Mouse (Mus musculus) forebrain, embryonic 12.5 days (tissue): ENCODE data around the gene C1s1. TPM values are rescaled to one million over a fixed set of nuclear protein-coding genes. Genes with fewer than 3 reads are reported as not detected.
"Not testable (repeated sequence)": the region's sequence is repeated elsewhere in the genome, so short reads cannot be mapped to it uniquely, and the experiment has no call there.

ENCODE experiments used
- ATAC-seq: fragments of 200-750 bp; cut with Nextera tagmentation; 2 replicates; pipeline ENCODE4 v1.8.0; 2017; ENCODE audit warnings: moderate TSS enrichment; ENCODE audit not compliant: low FRiP score
- H3K27ac ChIP-seq: fragments of 300-500 bp; sonication (generic); 2 replicates; pipeline ENCODE4 v1.5.1; 2016; ENCODE audit warnings: mild to moderate bottlenecking
- H3K27me3 ChIP-seq: fragments of 300-500 bp; sonication (generic); 2 replicates; pipeline ENCODE4 v1.6.1; 2016; ENCODE audit warnings: mild to moderate bottlenecking
- H3K36me3 ChIP-seq: fragments of 300-500 bp; sonication (generic); replicated peaks from 2 replicates; pipeline ENCODE4 v1.6.1; 2016; ENCODE audit warnings: mild to moderate bottlenecking
- H3K4me1 ChIP-seq: fragments of 300-500 bp; sonication (generic); 2 replicates; pipeline ENCODE4 v1.6.1; 2016
- H3K4me2 ChIP-seq: fragments of 300-500 bp; sonication (generic); 2 replicates; pipeline ENCODE4 v1.6.1; 2016; ENCODE audit warnings: mild to moderate bottlenecking, moderate library complexity
- H3K4me3 ChIP-seq: fragments of 300-500 bp; sonication (generic); replicated peaks from 2 replicates; pipeline ENCODE4 v1.5.1; 2016; ENCODE audit warnings: mild to moderate bottlenecking
- H3K9ac ChIP-seq: fragments of 300-500 bp; sonication (generic); 2 replicates; pipeline ENCODE4 v1.6.1; 2016; ENCODE audit warnings: mild to moderate bottlenecking
- H3K9me3 ChIP-seq: fragments of 300-500 bp; sonication (generic); 2 replicates; pipeline ENCODE4 v1.6.1; 2016
- WGBS: fragments of 180-500 bp; shearing (Covaris S2); methylation state at CpG from one replicate; pipeline ENCODE4 v1.1.7; 2016; 5-methylcytosine and 5-hydroxymethylcytosine counted together
- polyA plus RNA-seq: library from polyadenylated mRNA; unstranded; fragments of >200 nt; fragmentation: Nextera tagmentation; extraction: Ambion mirVana; gene quantifications from 2 replicates; pipeline ENCODE4 v1.2.1, GENCODE M21; 2016

C1s1 gene
- 0.18 and 0.28 TPM in 2 replicates for polyA plus RNA-seq

DNA sequence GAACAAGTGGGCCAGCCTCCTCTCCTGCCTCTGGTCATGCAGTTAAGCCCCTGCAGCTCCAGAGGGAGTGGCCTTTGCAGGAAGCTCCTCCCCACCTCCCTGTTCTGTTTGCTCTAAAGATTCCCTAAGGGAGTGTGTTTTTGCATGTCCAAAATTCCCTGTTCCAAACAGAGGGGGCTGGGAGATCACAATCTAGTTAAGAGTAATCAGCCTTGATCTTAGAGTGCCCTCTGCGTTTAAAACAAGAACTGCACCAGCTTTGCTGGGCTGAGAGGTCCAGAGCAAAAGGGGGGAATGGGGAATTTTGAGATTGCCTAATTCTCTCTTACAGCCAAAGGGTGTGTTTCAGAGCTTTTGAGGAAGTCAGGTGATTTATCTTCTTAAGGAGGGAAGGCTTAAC, at the start of gene C1s1:
Gene C1s1, minus strand, starts transcription at position 76 of the 400 bp plus-strand sequence.
- not testable (repeated sequence) for H3K27ac ChIP-seq, H3K4me1 ChIP-seq, ATAC-seq, H3K9me3 ChIP-seq, H3K4me3 ChIP-seq, H3K4me2 ChIP-seq, H3K9ac ChIP-seq, H3K27me3 ChIP-seq, H3K36me3 ChIP-seq
- WGBS = 10% methylated on average over 1 of the region's 1 CpGs

DNA sequence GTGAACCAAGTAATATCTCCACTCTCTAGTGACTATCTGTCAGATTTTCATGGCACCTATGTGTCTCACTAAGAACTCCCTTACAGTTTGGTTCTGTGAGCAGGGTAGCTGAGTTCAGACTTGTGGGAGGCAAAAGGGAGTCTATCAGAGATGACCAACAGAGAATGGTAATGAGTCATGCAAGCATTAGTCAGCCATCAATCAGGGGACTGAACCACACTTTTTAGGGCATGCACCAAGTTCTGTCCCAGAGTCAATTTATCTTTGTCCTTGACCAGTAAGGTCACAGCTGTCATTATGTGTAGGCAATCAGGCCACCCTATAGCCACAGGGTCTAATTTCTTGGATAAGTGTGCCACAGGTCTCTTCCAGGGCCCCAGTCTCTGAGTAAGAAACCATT, 46.6 kb upstream of the C1s1 start:
- Histone ChIP-seq H3K27me3 (no peaks in the 10 kb centered on the region), H3K27ac (no peak overlapping the region), H3K36me3 (no peaks in the 10 kb centered on the region), H3K4me2 (no peak overlapping the region), H3K9me3 (no peaks in the 10 kb centered on the region), H3K9ac (no peak overlapping the region), H3K4me1 (no peaks in the 10 kb centered on the region), H3K4me3 (no peak overlapping the region)
- no peak for ATAC-seq

DNA sequence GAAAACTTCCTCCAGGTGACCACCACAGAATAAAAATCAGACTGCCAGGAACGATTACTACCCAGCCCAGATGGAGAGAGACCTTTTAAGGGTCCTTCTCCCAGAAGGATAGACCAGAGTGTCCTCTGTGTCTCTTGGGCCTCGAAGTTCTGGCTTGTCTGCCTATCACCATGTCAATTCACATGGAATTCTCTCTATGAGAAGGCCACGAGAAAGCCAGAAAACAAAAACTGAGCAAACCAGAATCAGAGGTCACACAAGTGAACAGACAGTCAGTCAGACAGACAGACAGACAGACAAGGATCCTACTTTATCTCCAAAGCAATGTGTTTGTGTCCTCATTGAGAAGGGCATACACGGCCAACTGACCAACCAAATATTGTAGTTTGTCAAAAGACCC, 44.1 kb upstream of the C1s1 start:
- WGBS = 73% methylated on average over 4 of the region's 4 CpGs

DNA sequence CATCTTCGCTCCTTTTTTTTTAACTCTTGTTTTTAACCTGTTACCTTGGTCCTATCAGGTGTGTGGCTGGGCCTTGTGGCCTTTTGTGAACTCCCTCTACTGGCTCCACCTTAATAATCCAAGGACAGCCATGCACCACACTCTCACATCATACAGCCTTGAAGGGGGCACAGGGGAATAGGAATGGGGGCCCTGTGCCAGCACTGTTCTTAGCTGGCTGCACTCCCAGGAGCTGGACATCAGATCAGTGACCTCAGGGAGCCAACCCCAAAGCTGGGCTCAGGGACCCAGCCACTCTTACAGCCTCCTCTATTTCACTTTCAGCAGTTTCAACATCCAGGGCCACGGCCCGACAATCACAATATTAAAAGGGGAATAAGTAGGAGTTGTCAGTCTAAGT, 43.6 kb upstream of the C1s1 start:
- no peak overlapping the region for H3K4me2 ChIP-seq
- no peak overlapping the region for H3K4me3 ChIP-seq
- 87% methylated on average over 3 of the region's 3 CpGs for WGBS
- no peaks in the 10 kb centered on the region for H3K4me1 ChIP-seq
- no peaks in the 10 kb centered on the region for H3K36me3 ChIP-seq
- H3K27me3 ChIP-seq = no peaks in the 10 kb centered on the region
- H3K9me3 ChIP-seq = no peaks in the 10 kb centered on the region
- no peak overlapping the region for H3K9ac ChIP-seq
- no peak overlapping the region for H3K27ac ChIP-seq
- no peak for ATAC-seq

More for the DNA sequence above, 44.1 kb upstream of the C1s1 start:
- Histone ChIP-seq H3K9ac (no peak overlapping the region), H3K27me3 (no peaks in the 10 kb centered on the region), H3K4me3 (no peak overlapping the region), H3K27ac (no peak overlapping the region), H3K4me1 (no peaks in the 10 kb centered on the region), H3K36me3 (no peaks in the 10 kb centered on the region), H3K9me3 (no peaks in the 10 kb centered on the region), H3K4me2 (no peak overlapping the region)
- ATAC-seq = no peak

DNA sequence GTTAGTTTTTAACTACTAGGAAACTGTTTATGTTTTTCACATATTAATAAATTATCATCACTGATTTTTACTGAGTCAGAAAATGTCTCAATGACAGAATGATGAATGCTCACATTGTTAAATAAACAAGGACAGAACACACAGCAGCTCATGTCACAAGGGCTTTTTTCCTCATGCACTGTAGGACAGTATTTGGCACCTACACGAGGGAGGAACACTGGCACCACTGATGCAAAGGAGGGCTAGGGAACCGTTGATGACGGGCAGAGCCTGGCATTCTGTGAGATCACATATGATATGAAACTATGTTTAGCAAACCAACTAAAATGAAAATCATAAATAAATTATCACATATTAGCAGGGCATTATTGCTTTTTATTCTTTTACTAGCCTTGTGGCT, 42.8 kb upstream of the C1s1 start:
- Histone ChIP-seq H3K4me1 (no peaks in the 10 kb centered on the region), H3K4me2 (no peak overlapping the region), H3K9ac (no peak overlapping the region), H3K4me3 (no peak overlapping the region), H3K27ac (no peak overlapping the region), H3K36me3 (no peaks in the 10 kb centered on the region), H3K9me3 (no peaks in the 10 kb centered on the region), H3K27me3 (no peaks in the 10 kb centered on the region)
- 84% methylated on average over 3 of the region's 3 CpGs for WGBS
- ATAC-seq = no peak

DNA sequence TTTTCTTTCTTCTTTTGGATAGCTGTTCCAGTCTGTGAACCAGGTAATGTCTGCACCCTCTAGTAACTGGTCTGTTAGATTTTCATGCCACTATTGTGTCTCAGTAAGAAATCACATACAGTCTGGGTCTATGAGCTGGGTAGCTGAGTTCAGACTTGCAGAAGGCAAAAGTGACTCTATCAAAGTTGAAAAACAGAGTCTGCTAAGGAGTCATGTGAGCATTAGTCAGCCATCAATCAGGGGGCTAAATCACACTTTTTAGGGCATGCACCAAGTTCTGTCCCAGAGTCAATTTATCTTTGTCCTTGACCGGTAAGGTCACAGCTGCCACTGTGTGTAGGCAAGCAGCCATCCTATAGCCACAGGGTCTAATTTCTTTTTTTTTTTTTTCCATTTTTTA, 40.1 kb upstream of the C1s1 start:
- Histone ChIP-seq H3K4me3 (no peak overlapping the region), H3K27ac (no peak overlapping the region), H3K27me3 (no peaks in the 10 kb centered on the region), H3K4me2 (no peak overlapping the region), H3K9me3 (no peaks in the 10 kb centered on the region), H3K4me1 (no peaks in the 10 kb centered on the region), H3K36me3 (no peaks in the 10 kb centered on the region), H3K9ac (no peak overlapping the region)
- no peak for ATAC-seq
- 88% methylated on average over 1 of the region's 1 CpGs for WGBS

DNA sequence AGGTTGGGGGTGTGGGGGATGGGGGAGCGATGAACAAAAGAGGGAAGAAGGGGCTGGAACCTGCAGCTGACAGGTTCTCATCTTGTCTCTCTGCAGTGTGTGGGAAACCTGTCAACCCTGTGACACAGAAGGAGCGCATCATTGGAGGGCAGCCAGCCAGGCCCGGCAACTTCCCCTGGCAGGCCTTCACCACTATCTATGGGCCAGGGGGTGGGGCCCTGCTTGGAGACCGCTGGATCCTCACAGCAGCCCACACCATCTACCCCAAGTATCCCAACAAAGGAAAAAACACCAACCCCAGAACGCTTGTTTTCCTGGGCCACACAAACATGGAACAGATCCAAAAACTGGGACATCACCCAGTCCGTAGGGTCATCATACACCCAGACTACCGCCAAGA, 38.0 kb upstream of the C1s1 start:
- H3K9me3 ChIP-seq, H3K27me3 ChIP-seq, H3K27ac ChIP-seq, H3K9ac ChIP-seq, H3K4me1 ChIP-seq, H3K4me3 ChIP-seq, H3K36me3 ChIP-seq, ATAC-seq, H3K4me2 ChIP-seq: not testable (repeated sequence)
- 91% methylated on average over 6 of the region's 7 CpGs for WGBS

DNA sequence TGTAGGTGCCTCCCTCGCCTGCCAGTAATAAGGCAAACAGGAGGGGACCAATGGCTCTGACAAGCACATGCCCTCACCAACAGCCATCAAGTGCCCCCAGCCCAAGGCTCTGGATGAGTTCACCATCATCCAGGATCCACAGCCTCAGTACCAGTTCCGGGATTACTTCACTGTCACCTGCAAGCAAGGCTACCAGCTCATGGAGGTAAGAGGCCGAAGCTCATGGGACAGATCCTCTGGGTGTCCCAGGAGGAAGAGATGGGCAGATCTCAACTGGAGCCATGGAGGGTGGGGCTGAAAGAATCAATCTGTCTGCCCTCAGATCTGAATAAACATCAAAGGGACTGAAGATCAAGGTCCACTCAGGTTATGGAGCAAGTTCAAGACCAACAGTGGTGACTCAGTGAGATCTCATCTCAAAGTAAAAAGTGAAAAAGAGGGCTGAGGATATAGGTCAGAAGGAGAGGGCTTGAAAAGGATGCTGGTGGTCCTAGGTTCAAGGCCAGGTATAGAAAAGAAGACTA, 33.1 kb upstream of the C1s1 start:
- not testable (repeated sequence) for H3K9ac ChIP-seq, H3K4me2 ChIP-seq, H3K4me3 ChIP-seq, H3K27ac ChIP-seq, H3K9me3 ChIP-seq, H3K27me3 ChIP-seq, ATAC-seq, H3K4me1 ChIP-seq, H3K36me3 ChIP-seq
- WGBS = 90% methylated on average over 3 of the region's 3 CpGs

DNA sequence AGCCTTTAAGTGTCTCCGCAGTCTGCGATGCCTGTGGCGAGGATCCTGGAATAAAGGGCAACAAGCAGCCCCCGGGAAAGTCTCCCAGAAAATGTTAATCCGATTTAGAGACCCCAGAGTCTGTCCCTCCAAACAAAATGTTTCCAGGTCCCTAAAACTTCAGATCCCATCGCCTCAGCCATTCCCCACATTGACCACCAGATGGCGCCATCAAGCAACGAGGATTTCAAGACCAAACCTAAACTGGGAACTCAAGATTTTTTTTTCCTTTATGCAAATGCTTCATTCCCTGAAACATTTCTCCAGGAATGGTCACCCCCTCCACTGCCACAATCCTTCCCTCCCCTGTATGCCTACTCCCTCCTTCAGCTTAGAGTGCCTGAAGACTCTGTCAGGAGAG, 27.9 kb upstream of the C1s1 start, which contains the start of gene C1rb:
Gene C1rb, plus strand, starts transcription at position 269 of the 400 bp plus-strand sequence.
- H3K36me3 ChIP-seq = no peaks in the 10 kb centered on the region
- WGBS = 2% methylated on average over 8 of the region's 8 CpGs
- H3K4me2 ChIP-seq = 0 out of 2 replicates have a peak within 1 kb of the TSS, but pooled peaks have one; percentile 19
- no peak within 1 kb of the TSS for H3K9ac ChIP-seq
- no peak for ATAC-seq
- no peak within 1 kb of the TSS for H3K4me3 ChIP-seq
- no peaks in the 10 kb centered on the region for H3K27me3 ChIP-seq
- no peaks in the 10 kb centered on the region for H3K9me3 ChIP-seq
- H3K27ac ChIP-seq = no peak within 1 kb of the TSS
- no peaks in the 10 kb centered on the region for H3K4me1 ChIP-seq

DNA sequence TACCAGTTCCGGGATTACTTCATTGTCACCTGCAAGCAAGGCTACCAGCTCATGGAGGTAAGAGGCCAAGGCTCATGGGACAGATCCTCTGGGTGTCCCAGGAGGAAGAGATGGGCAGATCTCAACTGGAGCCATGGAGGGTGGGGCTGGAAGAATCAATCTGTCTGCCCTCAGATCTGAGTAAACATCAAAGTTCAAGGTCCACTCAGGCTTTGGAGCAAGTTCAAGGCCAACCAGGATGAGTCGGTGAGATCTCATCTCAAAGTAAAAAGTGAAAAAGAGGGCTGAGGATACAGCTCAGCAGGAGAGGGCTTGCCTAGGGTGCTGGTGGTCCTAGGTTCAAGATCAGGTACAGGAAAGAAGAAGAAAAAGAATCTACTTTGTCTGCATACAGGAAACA, 19.5 kb upstream of the C1s1 start:
- not testable (repeated sequence) for H3K27me3 ChIP-seq, ATAC-seq, H3K9me3 ChIP-seq, H3K4me1 ChIP-seq, H3K27ac ChIP-seq, H3K4me2 ChIP-seq, H3K4me3 ChIP-seq, H3K36me3 ChIP-seq, H3K9ac ChIP-seq
- 95% methylated on average over 2 of the region's 2 CpGs for WGBS

DNA sequence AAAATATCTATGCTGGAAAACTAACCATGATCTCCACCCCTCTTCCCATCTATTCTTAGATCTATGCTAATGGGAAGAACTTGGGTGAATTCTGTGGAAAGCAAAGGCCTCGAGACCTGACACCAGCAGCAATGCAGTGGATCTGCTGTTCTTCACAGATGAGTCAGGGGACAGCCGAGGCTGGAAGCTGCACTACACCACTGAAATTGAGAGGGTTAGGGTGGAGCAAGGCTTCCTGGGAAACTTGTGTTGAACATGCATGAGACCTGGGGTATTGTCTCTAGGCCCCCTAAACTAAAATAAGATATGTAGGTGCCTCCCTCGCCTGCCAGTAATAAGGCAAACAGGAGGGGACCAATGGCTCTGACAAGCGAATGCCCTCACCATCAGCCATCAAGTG, 19.0 kb upstream of the C1s1 start:
- not testable (repeated sequence) for H3K27me3 ChIP-seq, H3K36me3 ChIP-seq, H3K4me1 ChIP-seq, H3K9ac ChIP-seq, H3K27ac ChIP-seq, H3K4me2 ChIP-seq, ATAC-seq, H3K4me3 ChIP-seq, H3K9me3 ChIP-seq
- 89% methylated on average over 4 of the region's 4 CpGs for WGBS

DNA sequence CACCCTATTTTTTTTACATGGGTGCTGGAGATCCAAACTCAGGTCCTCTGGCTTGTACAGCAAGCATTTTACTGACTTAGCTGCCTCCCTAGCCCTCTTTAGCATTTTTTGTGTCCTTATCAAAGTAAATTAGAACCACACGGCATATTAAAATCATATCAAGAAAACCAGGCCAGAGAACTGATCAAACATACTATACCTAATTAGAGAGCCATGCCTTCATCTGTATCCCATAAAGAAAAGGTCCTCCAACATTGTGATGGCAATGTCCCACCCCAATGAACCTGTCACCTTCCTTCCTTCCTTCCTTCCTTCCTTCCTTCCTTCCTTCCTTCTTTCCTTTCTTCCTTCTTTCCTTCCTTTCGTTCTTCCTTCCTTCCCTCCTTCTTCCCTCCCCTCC, 13.8 kb upstream of the C1s1 start:
- not testable (repeated sequence) for ATAC-seq, H3K36me3 ChIP-seq, H3K9ac ChIP-seq, H3K4me2 ChIP-seq, H3K4me1 ChIP-seq, H3K27ac ChIP-seq, H3K27me3 ChIP-seq, H3K9me3 ChIP-seq, H3K4me3 ChIP-seq
- 77% methylated on average over 2 of the region's 2 CpGs for WGBS

DNA sequence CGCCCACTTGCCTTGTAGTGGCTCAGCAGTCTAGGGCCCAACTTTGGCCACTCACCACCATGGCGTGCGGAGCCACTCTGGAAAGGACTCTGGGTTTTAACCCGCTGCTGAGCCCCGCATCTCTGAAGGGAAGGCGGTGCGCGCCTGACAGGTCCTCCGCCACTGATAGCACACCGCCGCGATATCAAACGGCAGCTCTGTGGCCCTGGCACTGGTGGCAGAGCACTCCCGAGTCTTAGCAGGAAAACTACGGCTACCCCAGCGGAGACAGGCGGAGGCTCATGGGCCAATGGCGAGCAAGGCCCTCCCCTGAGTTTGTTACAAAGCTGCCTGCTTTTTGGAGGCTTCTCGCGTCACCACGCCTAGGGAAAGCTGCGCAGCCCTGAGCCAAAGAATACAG, 10.6 kb upstream of the C1s1 start:
- WGBS = 72% methylated on average over 22 of the region's 22 CpGs
- Histone ChIP-seq H3K4me2 (no peak overlapping the region), H3K27me3 (no peaks in the 10 kb centered on the region), H3K9me3 (peaks cover 9% of the 10 kb centered on the region; the same call in 1 of the 2 replicates), H3K4me3 (no peak overlapping the region), H3K27ac (no peak overlapping the region), H3K36me3 (no peaks in the 10 kb centered on the region), H3K9ac (no peak overlapping the region), H3K4me1 (no peaks in the 10 kb centered on the region)
- no peak for ATAC-seq
